Mouse (Mus musculus): Measurements from ENCODE around the gene Prkar1b. TPM values are rescaled to one million over a fixed set of nuclear protein-coding genes. Genes with fewer than 3 reads are reported as not detected.
A peak's percentile ranks its signal among the peaks of the same experiment; 100 is the strongest.

Gene Prkar1b
- polyA plus RNA-seq, 1 experiment from 2014 or later, result 25.8 TPM

DNA sequence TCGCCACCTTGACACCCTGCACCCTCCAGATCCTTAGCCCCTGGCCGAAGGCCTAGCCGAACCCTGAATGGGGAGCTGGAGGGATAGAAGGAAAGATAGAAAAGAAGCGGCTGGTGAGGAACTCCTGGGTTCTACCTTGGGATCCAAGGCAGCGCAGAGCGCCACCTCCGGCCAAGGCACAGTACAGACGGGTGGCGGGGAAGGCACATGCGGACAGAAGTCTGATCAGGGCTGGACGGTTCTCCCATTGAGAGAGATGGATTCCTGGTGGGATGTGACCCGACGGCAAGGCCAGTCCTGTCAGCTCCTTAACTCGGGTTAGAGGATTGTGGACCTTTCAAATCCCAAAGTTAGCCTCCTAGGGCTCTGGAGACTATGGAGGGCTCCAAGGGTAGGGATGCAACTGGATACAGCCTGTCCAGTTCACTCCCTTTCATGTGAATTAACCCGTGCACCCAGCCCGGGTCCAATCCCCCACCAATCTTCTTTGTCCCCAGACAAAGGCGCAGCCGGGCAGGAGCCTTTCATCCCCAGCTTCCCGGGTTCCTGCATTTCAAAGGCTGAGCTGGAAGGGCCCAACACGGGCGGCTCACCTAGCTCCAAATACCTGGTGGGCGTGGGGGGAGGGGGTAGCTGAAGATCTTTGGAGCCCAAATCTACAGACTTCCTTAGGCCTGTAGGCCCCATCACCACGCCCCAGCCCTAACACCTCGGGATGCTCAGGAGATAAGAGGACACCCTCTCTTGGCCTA lies 153.3 kb downstream of the Prkar1b start:
- Histone ChIP-seq H3K27me3 (ENCODE audit: control insufficient read depth, insufficient read depth, low read length) (peaks cover 27% of the 10 kb centered on the region), H3K4me1 (ENCODE audit: control insufficient read depth, insufficient read depth, low read length) (peaks cover 45% of the 10 kb centered on the region), H3K9me3 (replicated peaks; ENCODE audit: control insufficient read depth, low read length) (no peaks in the 10 kb centered on the region), H3K4me3 (replicated peaks; ENCODE audit: low read length) (peak overlapping the region; percentile 85), H3K36me3 (ENCODE audit: control insufficient read depth, insufficient read depth, low read length) (no peaks in the 10 kb centered on the region), H3K4me2 (ENCODE audit: low read depth, low read length) (peak overlapping the region; percentile 93), H3K9ac (ENCODE audit: low read length) (peak overlapping the region; percentile 95), H3K27ac (ENCODE audit: low read length) (peak overlapping the region; percentile 94)
- peak; percentile 2; the same call in 1 of the 2 replicates for ATAC-seq (ENCODE audit: insufficient read depth, low FRiP score)
- WGBS, result 18% methylated on average over 24 of the region's 24 CpGs

DNA sequence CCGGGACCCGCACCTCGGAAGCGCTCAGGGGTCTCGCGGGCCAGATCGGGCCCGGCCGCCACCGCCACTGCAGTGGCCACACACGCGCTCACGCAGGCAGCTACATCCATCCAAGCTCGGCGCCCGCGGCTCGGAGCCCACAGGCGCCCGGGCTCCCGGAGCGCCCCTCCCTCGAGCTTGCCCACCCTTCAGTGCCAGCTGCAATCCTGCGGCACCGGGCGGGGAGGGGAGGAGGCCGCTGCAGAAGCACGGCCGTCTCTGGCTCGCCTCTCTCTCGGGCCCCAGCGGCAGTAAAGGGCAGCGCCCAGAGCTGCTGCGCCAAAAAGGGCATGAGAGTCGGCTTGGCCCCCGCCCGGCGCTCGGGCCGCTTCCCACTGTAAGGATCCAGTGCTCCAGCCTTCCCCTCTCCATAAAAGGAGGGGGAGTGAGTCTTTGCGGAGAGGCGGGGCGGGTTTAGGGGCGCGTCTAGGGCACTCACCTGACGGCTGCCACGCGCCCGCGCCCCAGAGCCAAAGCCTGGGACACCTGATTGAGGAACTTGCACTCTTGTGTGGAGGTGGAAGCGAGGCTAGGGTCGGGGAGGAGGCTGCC lies 154.0 kb downstream of the Prkar1b start:
- Histone ChIP-seq H3K27me3 (ENCODE audit: control insufficient read depth, insufficient read depth, low read length) (peaks cover 27% of the 10 kb centered on the region), H3K9ac (ENCODE audit: low read length) (peak overlapping the region; percentile 95), H3K4me2 (ENCODE audit: low read depth, low read length) (peak overlapping the region; percentile 93), H3K36me3 (ENCODE audit: control insufficient read depth, insufficient read depth, low read length) (no peaks in the 10 kb centered on the region), H3K4me3 (replicated peaks; ENCODE audit: low read length) (peak overlapping the region; percentile 85), H3K4me1 (ENCODE audit: control insufficient read depth, insufficient read depth, low read length) (peaks cover 51% of the 10 kb centered on the region), H3K27ac (ENCODE audit: low read length) (peak overlapping the region; percentile 94), H3K9me3 (replicated peaks; ENCODE audit: control insufficient read depth, low read length) (no peaks in the 10 kb centered on the region)
- WGBS, result under 1% methylated on average over 48 of the region's 52 CpGs
- peak; percentile 72 for ATAC-seq (ENCODE audit: insufficient read depth, low FRiP score)

DNA sequence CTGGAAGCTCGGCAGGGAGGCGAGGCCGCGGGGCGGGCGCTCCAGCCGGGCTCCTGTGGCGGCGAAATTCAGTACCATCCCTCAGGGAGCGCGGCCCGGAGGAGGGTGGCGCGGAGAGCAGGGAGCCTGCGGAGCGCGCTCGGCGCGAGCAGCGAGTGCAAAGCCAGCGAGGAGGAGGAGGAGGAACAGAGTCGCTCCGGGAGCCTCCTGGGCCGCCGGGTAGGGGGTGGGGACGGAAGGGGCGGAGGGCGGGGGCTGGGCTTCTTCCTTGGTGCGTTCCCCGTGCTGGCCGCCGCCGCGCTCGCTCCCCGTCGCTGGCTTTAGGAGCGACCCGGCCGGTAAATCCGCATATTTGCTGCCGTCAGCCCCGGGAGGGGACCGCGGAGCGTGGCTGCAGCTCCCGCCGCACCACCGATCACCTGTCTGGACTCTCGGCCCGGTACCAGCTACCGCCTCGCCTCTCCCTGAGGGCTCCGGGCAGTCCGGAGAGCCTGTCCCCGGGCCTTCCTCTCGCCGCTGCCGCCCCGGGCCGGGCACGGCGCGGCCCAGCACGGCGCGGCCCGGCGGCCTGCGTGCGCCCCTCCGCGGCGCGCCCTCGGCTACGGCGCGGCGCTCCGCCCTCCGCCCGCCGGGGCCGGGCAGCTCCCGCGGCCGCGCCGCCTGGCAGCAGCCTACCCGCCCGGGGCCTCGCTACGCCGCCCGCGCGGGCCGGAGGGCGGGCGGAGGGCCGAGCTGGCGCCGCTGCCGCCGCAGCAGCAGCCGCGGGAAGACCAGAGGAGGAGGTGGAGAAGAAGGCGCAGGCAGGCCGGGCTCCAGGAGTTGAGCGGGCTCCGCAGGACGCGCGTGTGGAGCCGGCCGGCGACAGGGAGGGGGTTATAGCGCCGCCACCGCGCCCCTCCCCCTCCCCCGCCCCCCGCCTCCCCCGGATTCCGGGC lies 154.7 kb downstream of the Prkar1b start:
- ATAC-seq (ENCODE audit: insufficient read depth, low FRiP score), result peak; percentile 59
- peak overlapping the region; percentile 95 for H3K9ac ChIP-seq (ENCODE audit: low read length)
- peak overlapping the region; percentile 85 for H3K4me3 ChIP-seq (replicated peaks; ENCODE audit: low read length)
- peak overlapping the region; percentile 94 for H3K27ac ChIP-seq (ENCODE audit: low read length)
- H3K9me3 ChIP-seq (replicated peaks; ENCODE audit: control insufficient read depth, low read length), result no peaks in the 10 kb centered on the region
- H3K27me3 ChIP-seq (ENCODE audit: control insufficient read depth, insufficient read depth, low read length), result peaks cover 27% of the 10 kb centered on the region
- H3K4me2 ChIP-seq (ENCODE audit: low read depth, low read length), result peak overlapping the region; percentile 93
- under 1% methylated on average over 110 of the region's 127 CpGs for WGBS
- H3K36me3 ChIP-seq (ENCODE audit: control insufficient read depth, insufficient read depth, low read length), result no peaks in the 10 kb centered on the region
- peaks cover 53% of the 10 kb centered on the region for H3K4me1 ChIP-seq (ENCODE audit: control insufficient read depth, insufficient read depth, low read length)

DNA sequence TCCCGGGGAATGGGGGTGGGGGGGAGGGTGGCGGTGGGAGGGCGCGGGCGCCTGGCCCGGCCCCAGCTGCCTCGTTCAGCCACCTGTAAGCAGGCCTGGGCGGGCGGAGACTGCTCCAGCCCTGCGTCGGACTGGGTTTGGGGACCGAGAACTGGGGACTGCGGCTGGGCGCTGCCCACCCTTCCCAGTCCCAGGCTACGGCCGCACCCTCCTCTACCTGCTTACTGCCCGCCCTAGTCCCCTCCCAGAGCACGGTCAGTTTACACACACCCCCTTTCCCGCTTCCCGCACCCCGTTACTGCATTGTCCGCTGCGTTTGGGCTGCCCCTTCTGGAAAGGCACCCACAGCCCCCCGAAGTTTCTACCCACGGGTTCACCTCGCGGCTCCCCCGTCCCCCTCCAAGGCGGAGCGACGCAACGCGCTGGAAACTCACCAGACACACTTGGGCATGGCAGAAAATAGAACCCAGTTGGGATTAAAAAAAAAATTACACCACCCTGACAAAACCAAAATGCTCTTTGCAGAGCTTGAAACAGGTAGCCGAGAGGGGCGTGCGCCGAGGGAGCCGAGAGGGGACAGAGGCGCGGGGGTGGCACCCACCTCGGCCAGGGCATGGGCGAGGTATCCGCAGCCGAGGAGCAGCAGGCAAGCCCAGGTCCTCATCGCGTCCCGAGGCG lies 155.6 kb downstream of the Prkar1b start:
- Histone ChIP-seq H3K27me3 (ENCODE audit: control insufficient read depth, insufficient read depth, low read length) (peaks cover 25% of the 10 kb centered on the region), H3K36me3 (ENCODE audit: control insufficient read depth, insufficient read depth, low read length) (no peaks in the 10 kb centered on the region), H3K4me2 (ENCODE audit: low read depth, low read length) (peak overlapping the region; percentile 93), H3K4me1 (ENCODE audit: control insufficient read depth, insufficient read depth, low read length) (peaks cover 51% of the 10 kb centered on the region), H3K9me3 (replicated peaks; ENCODE audit: control insufficient read depth, low read length) (no peaks in the 10 kb centered on the region), H3K4me3 (replicated peaks; ENCODE audit: low read length) (peak overlapping the region; percentile 85), H3K9ac (ENCODE audit: low read length) (peak overlapping the region; percentile 95), H3K27ac (ENCODE audit: low read length) (peak overlapping the region; percentile 94)
- ATAC-seq (ENCODE audit: insufficient read depth, low FRiP score), result peak; percentile 38; the same call in 1 of the 2 replicates
- WGBS, result under 1% methylated on average over 48 of the region's 48 CpGs

DNA sequence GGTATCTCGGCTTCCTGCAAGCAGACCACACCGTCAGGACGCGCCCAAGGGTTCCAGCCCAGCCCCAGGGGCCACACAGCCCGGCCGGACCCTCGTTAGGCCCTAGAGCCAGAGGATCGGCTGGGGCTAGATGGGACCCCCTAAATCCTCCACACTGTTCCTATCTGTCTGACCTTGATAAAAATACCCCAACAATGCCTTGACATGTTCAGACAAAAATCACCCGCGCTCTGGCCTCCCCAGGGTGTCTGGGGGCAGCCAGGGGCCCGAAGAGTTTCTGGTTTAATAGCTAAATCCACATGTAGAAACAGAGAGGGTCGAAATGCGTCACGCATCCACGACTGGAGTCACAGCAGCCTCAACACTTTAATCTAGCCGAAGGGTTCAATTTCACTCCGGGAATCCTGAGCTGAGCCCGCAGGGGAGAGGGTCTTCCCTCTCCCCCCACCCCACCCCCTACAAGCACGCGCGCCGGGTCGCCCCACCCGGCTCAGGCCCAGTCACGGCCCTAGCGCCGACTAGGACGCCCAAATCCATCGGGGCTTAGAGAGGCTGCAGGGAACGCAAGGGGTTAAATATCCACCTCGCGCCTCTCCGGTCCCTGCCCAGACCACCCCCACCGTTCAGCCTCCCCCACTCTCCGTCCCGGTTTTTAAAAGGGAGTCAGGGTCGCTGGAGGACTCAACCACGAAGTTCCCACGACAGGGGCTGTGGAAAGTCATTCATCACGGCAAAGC lies 156.3 kb downstream of the Prkar1b start:
- peak overlapping the region; percentile 93 for H3K4me2 ChIP-seq (ENCODE audit: low read depth, low read length)
- ATAC-seq (ENCODE audit: insufficient read depth, low FRiP score), result no peak
- no peaks in the 10 kb centered on the region for H3K9me3 ChIP-seq (replicated peaks; ENCODE audit: control insufficient read depth, low read length)
- H3K9ac ChIP-seq (ENCODE audit: low read length), result peak overlapping the region; percentile 95
- no peaks in the 10 kb centered on the region for H3K36me3 ChIP-seq (ENCODE audit: control insufficient read depth, insufficient read depth, low read length)
- H3K27ac ChIP-seq (ENCODE audit: low read length), result peak overlapping the region; percentile 94
- H3K4me1 ChIP-seq (ENCODE audit: control insufficient read depth, insufficient read depth, low read length), result peaks cover 53% of the 10 kb centered on the region
- H3K27me3 ChIP-seq (ENCODE audit: control insufficient read depth, insufficient read depth, low read length), result peaks cover 20% of the 10 kb centered on the region
- WGBS, result 1% methylated on average over 40 of the region's 40 CpGs
- peak overlapping the region; percentile 85 for H3K4me3 ChIP-seq (replicated peaks; ENCODE audit: low read length)

DNA sequence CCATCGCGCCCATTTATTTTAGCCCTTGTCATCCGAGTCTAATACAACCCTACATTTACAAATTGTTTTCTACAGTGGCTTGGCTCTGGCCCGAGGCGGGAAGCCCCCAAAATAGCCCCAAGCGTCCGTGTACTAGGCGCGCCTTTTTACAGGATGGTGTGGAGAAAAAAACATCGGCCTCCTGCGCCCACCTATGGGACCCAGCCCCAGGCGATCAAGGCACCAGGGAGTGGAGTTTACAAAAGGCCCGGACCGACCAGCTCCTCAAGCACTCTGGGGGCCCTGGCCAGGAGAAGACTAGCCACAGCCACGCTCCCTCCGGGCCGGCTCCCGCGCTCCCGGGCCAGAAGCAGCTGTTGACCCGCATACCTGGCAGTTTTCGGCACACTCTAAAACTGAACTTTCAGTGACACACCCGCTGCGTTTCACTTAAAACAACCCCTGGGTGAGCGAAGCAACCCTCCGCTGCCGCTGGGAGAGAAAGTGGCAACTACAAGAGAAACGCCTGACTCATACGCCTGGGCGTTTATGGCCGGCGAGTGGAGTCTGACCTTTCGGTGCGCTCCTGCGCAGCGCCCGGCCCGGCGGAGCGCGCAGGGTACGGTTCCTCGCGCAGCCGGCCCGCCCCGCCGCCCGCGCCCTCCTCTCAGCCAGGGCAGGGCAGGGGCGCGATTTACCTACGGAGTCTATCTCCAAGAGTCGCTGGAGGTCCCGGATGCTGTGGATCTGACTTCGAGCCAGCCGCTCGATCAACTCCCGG lies 157.0 kb downstream of the Prkar1b start:
- Histone ChIP-seq H3K27me3 (ENCODE audit: control insufficient read depth, insufficient read depth, low read length) (peaks cover 12% of the 10 kb centered on the region), H3K4me2 (ENCODE audit: low read depth, low read length) (peak overlapping the region; percentile 93), H3K4me1 (ENCODE audit: control insufficient read depth, insufficient read depth, low read length) (peaks cover 52% of the 10 kb centered on the region), H3K9ac (ENCODE audit: low read length) (peak overlapping the region; percentile 95), H3K9me3 (replicated peaks; ENCODE audit: control insufficient read depth, low read length) (no peaks in the 10 kb centered on the region), H3K27ac (ENCODE audit: low read length) (peak overlapping the region; percentile 94), H3K4me3 (replicated peaks; ENCODE audit: low read length) (peak overlapping the region; percentile 85), H3K36me3 (ENCODE audit: control insufficient read depth, insufficient read depth, low read length) (0 out of 2 replicates have a peak, but pooled peaks cover under 1% of the 10 kb centered on the region)
- ATAC-seq (ENCODE audit: insufficient read depth, low FRiP score), result no peak
- 8% methylated on average over 59 of the region's 59 CpGs for WGBS

DNA sequence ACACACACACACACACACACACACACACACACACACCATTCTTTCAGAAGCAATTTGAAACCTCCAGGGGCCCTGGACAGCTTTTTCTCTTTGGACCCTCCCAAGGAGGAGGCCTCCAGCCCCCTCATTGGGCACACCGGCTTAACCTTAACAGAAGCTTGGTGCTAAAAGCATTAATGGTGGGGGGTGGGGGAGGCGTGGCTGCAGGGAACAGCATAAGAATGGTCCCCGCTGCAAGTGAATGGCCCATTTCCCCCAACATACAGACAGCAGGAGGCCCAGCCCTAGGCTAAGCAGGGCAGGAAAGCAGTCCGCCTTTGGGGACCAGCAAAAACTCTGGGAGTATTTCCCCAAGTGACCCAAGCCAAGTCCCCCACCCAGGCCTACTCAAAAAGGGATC lies 158.1 kb downstream of the Prkar1b start:
- 63% methylated on average over 4 of the region's 4 CpGs for WGBS
- ATAC-seq (ENCODE audit: insufficient read depth, low FRiP score), result no peak
- H3K27ac ChIP-seq (ENCODE audit: low read length), result no peak overlapping the region
- H3K9ac ChIP-seq (ENCODE audit: low read length), result peak overlapping the region; percentile 95; the same call in 1 of the 2 replicates
- peaks cover 43% of the 10 kb centered on the region for H3K4me1 ChIP-seq (ENCODE audit: control insufficient read depth, insufficient read depth, low read length)
- peak overlapping the region; percentile 93; the same call in 1 of the 2 replicates for H3K4me2 ChIP-seq (ENCODE audit: low read depth, low read length)
- peaks cover 8% of the 10 kb centered on the region; the same call in 1 of the 2 replicates for H3K36me3 ChIP-seq (ENCODE audit: control insufficient read depth, insufficient read depth, low read length)
- no peak overlapping the region for H3K4me3 ChIP-seq (replicated peaks; ENCODE audit: low read length)
- no peaks in the 10 kb centered on the region for H3K9me3 ChIP-seq (replicated peaks; ENCODE audit: control insufficient read depth, low read length)
- H3K27me3 ChIP-seq (ENCODE audit: control insufficient read depth, insufficient read depth, low read length), result peaks cover 4% of the 10 kb centered on the region; the same call in 1 of the 2 replicates
